1 mouse cellular context compared by ENCODE assay signal in genomic region chr9:100446059-100446686, GRCm38 (mm10).
TF ChIP-seq lines count a peak whose summit lies in the region.

No protein-coding gene starts in this region.

TF ChIP-seq in CH12.LX, 34 proteins besides CTCF, POLR2A, EP300 and RAD21 (continued from another document):
- TF ChIP-seq ZC3H11A (IDR thresholded peaks at IDR 0.05; ENCODE audit: low read depth, low read length) = no peak
- TF ChIP-seq IRF4 (IDR thresholded peaks at IDR 0.05; ENCODE audit: low read depth, low read length) = no peak
- TF ChIP-seq SMC3 (IDR thresholded peaks at IDR 0.05; ENCODE audit: low read depth, low read length) = peak; percentile 23
- TF ChIP-seq MAFK (IDR thresholded peaks at IDR 0.05; ENCODE audit: insufficient replicate concordance, low read length) = no peak
- TF ChIP-seq GABPA (IDR thresholded peaks at IDR 0.05; ENCODE audit: insufficient replicate concordance, low read depth, low read length) = no peak
- no peak for TF ChIP-seq MAX (IDR thresholded peaks at IDR 0.05; ENCODE audit: low read length)
- peak; percentile 39; the same call in 1 of the 2 replicates for TF ChIP-seq HCFC1 (IDR thresholded peaks at IDR 0.05; ENCODE audit: low read depth, low read length)
- peak; percentile 15; the same call in 1 of the 2 replicates for TF ChIP-seq TCF12 (IDR thresholded peaks at IDR 0.05; ENCODE audit: low read depth, low read length)
- no peak for TF ChIP-seq MXI1 (IDR thresholded peaks at IDR 0.05; ENCODE audit: low read depth, low read length)
- no peak for TF ChIP-seq MYC (IDR thresholded peaks at IDR 0.05; ENCODE audit: low read depth, low read length)
- TF ChIP-seq BHLHE40 (IDR thresholded peaks at IDR 0.05; ENCODE audit: low read depth, low read length) = no peak
- TF ChIP-seq USF2 (conservative IDR thresholded peaks at IDR 0.05; ENCODE audit: low read depth, low read length) = no peak
- TF ChIP-seq KAT2A (IDR thresholded peaks at IDR 0.05; ENCODE audit: insufficient replicate concordance, low read length) = no peak
- no peak for TF ChIP-seq NELFE (IDR thresholded peaks at IDR 0.05; ENCODE audit: low read depth, low read length)
- TF ChIP-seq ZNF384 (IDR thresholded peaks at IDR 0.05; ENCODE audit: low read depth, low read length) = no peak
- no peak for TF ChIP-seq POLR2AphosphoS2 (IDR thresholded peaks at IDR 0.05; ENCODE audit: low read depth, low read length)
- no peak for TF ChIP-seq TBP (conservative IDR thresholded peaks at IDR 0.05; ENCODE audit: low read depth, low read length)
- peak; percentile 10; the same call in 1 of the 2 replicates for TF ChIP-seq MEF2A (IDR thresholded peaks at IDR 0.05; ENCODE audit: borderline replicate concordance, low read depth, low read length)
- no peak for TF ChIP-seq RCOR1 (conservative IDR thresholded peaks at IDR 0.05; ENCODE audit: low read depth, low read length)
- TF ChIP-seq E2F4 (IDR thresholded peaks at IDR 0.05; ENCODE audit: insufficient replicate concordance, low read depth, low read length) = no peak
- TF ChIP-seq UBTF (IDR thresholded peaks at IDR 0.05; ENCODE audit: low read depth, low read length) = no peak
- TF ChIP-seq ELF1 (IDR thresholded peaks at IDR 0.05; ENCODE audit: low read depth, low read length) = peak; percentile 31; the same call in 1 of the 2 replicates
TF ChIP-seq in CH12.LX: peak in this region for 5.
